20 mouse cellular contexts compared by ENCODE assay signal in genomic region chr11:96223813-96224212, GRCm38 (mm10). TPM values are rescaled to one million over a fixed set of nuclear protein-coding genes. Genes with fewer than 3 reads are reported as not detected.
DNase-seq lines count a peak whose midpoint lies in the region; ATAC-seq and TF ChIP-seq lines count a peak whose summit lies in the region.
"Had no signal": no experiment of that assay in that cellular context is flagged by ENCODE, and none has a peak within 500 bp of the region (broad histone marks: within the 10 kb centered on the region; RNA-seq: fewer than 3 reads in every experiment).

No protein-coding gene starts in this region.

- intact Hi-C loops in heart, adult 2 months (cut with DNase I), result no loop called here

- H3K9me3 ChIP-seq in heart, embryonic 11.5 days (replicated peaks; ENCODE audit: control insufficient read depth, low read length), result 0 out of 2 replicates have a peak, but pooled peaks cover 2% of the 10 kb centered on the region
- H3K9me3 ChIP-seq in lung, postnatal 0 days (ENCODE audit: low read length), result no peaks in the 10 kb centered on the region
- H3K9me3 ChIP-seq in ES-Bruce4 (replicated peaks; ENCODE audit: control insufficient read depth, insufficient read depth, low read length, poor library complexity, severe bottlenecking), result peaks cover 6% of the 10 kb centered on the region
- H3K9me3 ChIP-seq: hindbrain, embryonic 13.5 days; neural tube, embryonic 15.5 days had no signal

- H3K4me2 ChIP-seq in heart, embryonic 11.5 days, result no peak overlapping the region
- no peak overlapping the region for H3K4me2 ChIP-seq in lung, postnatal 0 days (replicated peaks; ENCODE audit: low read depth, low read length)
- H3K4me2 ChIP-seq: embryonic facial prominence, embryonic 13.5 days; heart, embryonic 13.5 days; hindbrain, embryonic 13.5 days; limb, embryonic 12.5 days; neural tube, embryonic 15.5 days had no signal

- TF ChIP-seq POLR2A in heart, adult 2 months (IDR thresholded peaks at IDR 0.05; ENCODE audit: insufficient read depth, low read depth, low read length), result no peak
- no peak for TF ChIP-seq POLR2A in ES-Bruce4 (IDR thresholded peaks at IDR 0.05; ENCODE audit: insufficient read depth, low read length)

- H3K9ac ChIP-seq in heart, adult 2 months (ENCODE audit: low read depth, low read length), result no peak overlapping the region
- no peak overlapping the region for H3K9ac ChIP-seq in heart, embryonic 11.5 days (ENCODE audit: low read depth, low read length)
- no peak overlapping the region for H3K9ac ChIP-seq in lung, postnatal 0 days (replicated peaks; ENCODE audit: low read depth)
- no peak overlapping the region for H3K9ac ChIP-seq in ES-Bruce4 (ENCODE audit: low read depth, poor library complexity, severe bottlenecking)
- H3K9ac ChIP-seq: embryonic facial prominence, embryonic 13.5 days; heart, embryonic 13.5 days; hindbrain, embryonic 13.5 days; limb, embryonic 12.5 days; neural tube, embryonic 15.5 days had no signal

- peak; percentile 21; the same call in 1 of the 2 replicates for TF ChIP-seq CTCF in heart, adult 2 months (IDR thresholded peaks at IDR 0.05)
- TF ChIP-seq CTCF in lung, postnatal 0 days (IDR thresholded peaks at IDR 0.05), result peak; percentile 33
- peak; percentile 38 for TF ChIP-seq CTCF in ES-Bruce4 (IDR thresholded peaks at IDR 0.05; ENCODE audit: low read depth, low read length)

- DNase-seq in heart, adult 2 months, result no peak
- no peak for DNase-seq in lung, postnatal 0 days (ENCODE audit: low spot score)
- DNase-seq in lung, postnatal 14 days, result no peak
- peak; percentile 4 for DNase-seq in c-Kit-positive CD71-positive TER-119-positive erythroid progenitor cells, embryonic 14.5 days (ENCODE audit: low spot score)
- no peak for DNase-seq in layer of hippocampus, postnatal 36 days
- no peak for DNase-seq in cerebellum, postnatal 36 days
- DNase-seq: right cerebral cortex, postnatal 14 days had no signal

- 35% methylated on average over 2 of the region's 2 CpGs for WGBS in heart, adult 2 months
- 28% methylated on average over 2 of the region's 2 CpGs for WGBS in heart, embryonic 11.5 days (ENCODE audit: insufficient replicate concordance)
- 40% methylated on average over 2 of the region's 2 CpGs for WGBS in lung, postnatal 0 days

- H3K27me3 ChIP-seq in heart, adult 2 months (ENCODE audit: control insufficient read depth, insufficient read depth, low read length), result peaks cover 2% of the 10 kb centered on the region; the same call in 1 of the 2 replicates
- H3K27me3 ChIP-seq in heart, embryonic 11.5 days (ENCODE audit: control insufficient read depth, insufficient read depth, low read length), result peaks cover 4% of the 10 kb centered on the region; the same call in 1 of the 2 replicates
- no peaks in the 10 kb centered on the region for H3K27me3 ChIP-seq in lung, postnatal 0 days (replicated peaks; ENCODE audit: insufficient read depth, low read length)
- peaks cover 3% of the 10 kb centered on the region; the same call in 1 of the 2 replicates for H3K27me3 ChIP-seq in ES-Bruce4 (ENCODE audit: control insufficient read depth, insufficient read depth, low read length, poor library complexity, severe bottlenecking)
- H3K27me3 ChIP-seq: neural tube, embryonic 15.5 days had no signal

- H3K4me1 ChIP-seq in heart, adult 2 months (ENCODE audit: control insufficient read depth, insufficient read depth, low read length), result no peaks in the 10 kb centered on the region
- no peaks in the 10 kb centered on the region for H3K4me1 ChIP-seq in heart, embryonic 11.5 days (ENCODE audit: control insufficient read depth, insufficient read depth, low read length)
- no peaks in the 10 kb centered on the region for H3K4me1 ChIP-seq in lung, postnatal 0 days (ENCODE audit: insufficient read depth, low read depth, low read length)
- no peaks in the 10 kb centered on the region for H3K4me1 ChIP-seq in ES-Bruce4 (ENCODE audit: control insufficient read depth, insufficient read depth, low read length)
- H3K4me1 ChIP-seq: embryonic facial prominence, embryonic 13.5 days; heart, embryonic 13.5 days; hindbrain, embryonic 13.5 days; limb, embryonic 12.5 days; neural tube, embryonic 15.5 days had no signal

- TF ChIP-seq EP300 in heart, adult 2 months (IDR thresholded peaks at IDR 0.05; ENCODE audit: insufficient read depth, low read depth, low read length), result no peak
- TF ChIP-seq EP300 in lung, postnatal 0 days (IDR thresholded peaks at IDR 0.05), result no peak
- no peak for TF ChIP-seq EP300 in ES-Bruce4 (IDR thresholded peaks at IDR 0.05; ENCODE audit: insufficient read depth, low read depth, low read length)

- H3K36me3 ChIP-seq in heart, adult 2 months (ENCODE audit: control insufficient read depth, insufficient read depth, low read length), result no peaks in the 10 kb centered on the region
- no peaks in the 10 kb centered on the region for H3K36me3 ChIP-seq in heart, embryonic 11.5 days (ENCODE audit: control insufficient read depth, insufficient read depth, low read length)
- no peaks in the 10 kb centered on the region for H3K36me3 ChIP-seq in lung, postnatal 0 days (ENCODE audit: insufficient read depth, low read length)
- no peaks in the 10 kb centered on the region for H3K36me3 ChIP-seq in ES-Bruce4 (ENCODE audit: control insufficient read depth, insufficient read depth, low read length, poor library complexity, severe bottlenecking)
- H3K36me3 ChIP-seq: embryonic facial prominence, embryonic 13.5 days; heart, embryonic 13.5 days; hindbrain, embryonic 13.5 days; limb, embryonic 12.5 days; neural tube, embryonic 15.5 days had no signal

- no peak for ATAC-seq in heart, embryonic 11.5 days (replicated peaks; ENCODE audit: insufficient number of reproducible peaks, low FRiP score, low TSS enrichment)
- ATAC-seq in lung, postnatal 0 days, result no peak

- no peak overlapping the region for H3K4me3 ChIP-seq in heart, adult 2 months
- H3K4me3 ChIP-seq in heart, embryonic 11.5 days (ENCODE audit: low read depth, low read length), result no peak overlapping the region
- no peak overlapping the region for H3K4me3 ChIP-seq in lung, postnatal 0 days (ENCODE audit: low read depth, low read length)
- no peak overlapping the region for H3K4me3 ChIP-seq in ES-Bruce4 (ENCODE audit: low read depth, low read length)
- H3K4me3 ChIP-seq: embryonic facial prominence, embryonic 13.5 days; heart, embryonic 13.5 days; hindbrain, embryonic 13.5 days; limb, embryonic 12.5 days; neural tube, embryonic 15.5 days had no signal

- H3K27ac ChIP-seq in heart, adult 2 months, result no peak overlapping the region
- no peak overlapping the region for H3K27ac ChIP-seq in heart, embryonic 11.5 days (ENCODE audit: low read depth, low read length)
- no peak overlapping the region for H3K27ac ChIP-seq in lung, postnatal 0 days (ENCODE audit: low read length)
- no peak overlapping the region for H3K27ac ChIP-seq in ES-Bruce4 (ENCODE audit: insufficient read depth, low read length)
- H3K27ac ChIP-seq: embryonic facial prominence, embryonic 13.5 days; heart, embryonic 13.5 days; hindbrain, embryonic 13.5 days; limb, embryonic 12.5 days; neural tube, embryonic 15.5 days had no signal

- H3K79me2 ChIP-seq in heart, adult 2 months (replicated peaks; ENCODE audit: control insufficient read depth, insufficient read depth, low read length), result no peaks in the 10 kb centered on the region

RNA-seq across cellular contexts. Expression of gene Hoxb13, which starts 29.7 kb away (rescaled TPM):
- total RNA-seq in heart, adult 2 months (2021), result not detected
- not detected in 2 replicates for polyA plus RNA-seq in heart, adult 2 months (2012; rRNA removed)
- not detected in 2 replicates for polyA plus RNA-seq in heart, embryonic 11.5 days (2014; fragmentation: Nextera tagmentation; extraction: Ambion mirVana)
- polyA plus RNA-seq in lung, postnatal 0 days (2015; fragmentation: Nextera tagmentation; extraction: Ambion mirVana), result not detected in 2 replicates
- not detected in 2 replicates for polyA plus RNA-seq in ES-Bruce4 (2011; ENCODE audit: insufficient read depth, insufficient read length, low read depth, missing spikeins)
- not detected for total RNA-seq in layer of hippocampus, postnatal 36 days (2021)
- total RNA-seq: gastrocnemius, adult 18-20 months; layer of hippocampus, postnatal 25 days; monocyte, adult 5-6 weeks had no signal
- polyA plus RNA-seq: embryonic facial prominence, embryonic 13.5 days; forebrain, embryonic 11.5 days; heart, embryonic 13.5 days; hindbrain, embryonic 13.5 days; kidney, embryonic 16.5 days; limb, embryonic 12.5 days had no signal

RNA-seq across cellular contexts. Expression of gene Hoxb9, which starts 47.4 kb away (rescaled TPM):
- not detected for total RNA-seq in heart, adult 2 months (2021)
- not detected in 2 replicates for polyA plus RNA-seq in heart, adult 2 months (2012; rRNA removed)
- polyA plus RNA-seq in heart, embryonic 11.5 days (2014; fragmentation: Nextera tagmentation; extraction: Ambion mirVana), result 0.09 TPM in 1 of 2 replicates, not detected in the other
- polyA plus RNA-seq in lung, postnatal 0 days (2015; fragmentation: Nextera tagmentation; extraction: Ambion mirVana), result not detected in 2 replicates
- 1.5 and 1.6 TPM in 2 replicates for polyA plus RNA-seq in ES-Bruce4 (2011; ENCODE audit: insufficient read depth, insufficient read length, low read depth, missing spikeins)
- total RNA-seq in layer of hippocampus, postnatal 36 days (2021), result not detected
- total RNA-seq: layer of hippocampus, postnatal 25 days; monocyte, adult 5-6 weeks had no signal
- polyA plus RNA-seq: forebrain, embryonic 11.5 days; heart, embryonic 13.5 days had no signal

RNA-seq across cellular contexts. Expression of gene Hoxb8, which starts 57.9 kb away (rescaled TPM):
- total RNA-seq in heart, adult 2 months (2021), result not detected
- not detected in 2 replicates for polyA plus RNA-seq in heart, adult 2 months (2012; rRNA removed)
- 0.06 TPM in 1 of 2 replicates, not detected in the other for polyA plus RNA-seq in heart, embryonic 11.5 days (2014; fragmentation: Nextera tagmentation; extraction: Ambion mirVana)
- polyA plus RNA-seq in lung, postnatal 0 days (2015; fragmentation: Nextera tagmentation; extraction: Ambion mirVana), result 0.23 and 0.35 TPM in 2 replicates
- 0.48 TPM in 1 of 2 replicates, not detected in the other for polyA plus RNA-seq in ES-Bruce4 (2011; ENCODE audit: insufficient read depth, insufficient read length, low read depth, missing spikeins)
- total RNA-seq in layer of hippocampus, postnatal 36 days (2021), result not detected
- total RNA-seq: layer of hippocampus, postnatal 25 days; monocyte, adult 5-6 weeks had no signal
- polyA plus RNA-seq: forebrain, embryonic 11.5 days; heart, embryonic 13.5 days; thymus, postnatal 0 days had no signal
